Mouse (Mus musculus) heart, embryonic 16.5 days (tissue): ENCODE results near the gene Nrde2. TPM values are rescaled to one million over a fixed set of nuclear protein-coding genes. Genes with fewer than 3 reads are reported as not detected.
"Not testable (repeated sequence)": the region's sequence is repeated elsewhere in the genome, so short reads cannot be mapped to it uniquely, and the experiment has no call there.

Experiments
- ATAC-seq: fragments of 200-750 bp; cut with Nextera tagmentation; replicated peaks from 2 replicates; pipeline ENCODE4 v1.8.0; 2017; ENCODE audit warnings: moderate number of reproducible peaks; ENCODE audit not compliant: insufficient read depth, low FRiP score; ENCODE audit errors: extremely low read depth
- H3K27ac ChIP-seq: fragments of 300-500 bp; sonication (generic); 2 replicates; pipeline ENCODE4 v1.5.1; 2014; ENCODE audit warnings: mild to moderate bottlenecking, low read length, control low read depth, moderate library complexity
- H3K27me3 ChIP-seq: fragments of 300-500 bp; sonication (generic); 2 replicates; pipeline ENCODE4 v1.6.1; 2014; ENCODE audit warnings: low read length, mixed read lengths; ENCODE audit not compliant: control insufficient read depth, insufficient read depth
- H3K36me3 ChIP-seq: fragments of 300-500 bp; sonication (generic); 2 replicates; pipeline ENCODE4 v1.6.1; 2014; ENCODE audit not compliant: control insufficient read depth, insufficient read depth
- H3K4me1 ChIP-seq: fragments of 300-500 bp; sonication (generic); 2 replicates; pipeline ENCODE4 v1.6.1; 2014; ENCODE audit warnings: low read length, mixed read lengths; ENCODE audit not compliant: control insufficient read depth, insufficient read depth
- H3K4me2 ChIP-seq: fragments of 300-500 bp; sonication (generic); 2 replicates; pipeline ENCODE4 v1.6.1; 2014; ENCODE audit warnings: low read depth, mild to moderate bottlenecking, control low read depth, low read length
- H3K4me3 ChIP-seq: fragments of 300-500 bp; sonication (generic); 2 replicates; pipeline ENCODE4 v1.5.1; 2014; ENCODE audit warnings: mild to moderate bottlenecking, control low read depth, low read length
- H3K9ac ChIP-seq: fragments of 300-500 bp; sonication (generic); 2 replicates; pipeline ENCODE4 v1.6.1; 2014; ENCODE audit warnings: low read length, control low read depth
- H3K9me3 ChIP-seq: fragments of 300-500 bp; sonication (generic); replicated peaks from 2 replicates; pipeline ENCODE4 v1.6.1; 2016; ENCODE audit warnings: low read length; ENCODE audit not compliant: control insufficient read depth
- WGBS: fragments of 180-500 bp; shearing (Covaris S2); extraction: QIAGEN DNeasy Blood & Tissue Kit; methylation state at CpG from one replicate; pipeline ENCODE4 v1.1.7; 2014; 5-methylcytosine and 5-hydroxymethylcytosine counted together
- polyA plus RNA-seq: library from polyadenylated mRNA; unstranded; fragments of >200 nt; fragmentation: Nextera tagmentation; extraction: Ambion mirVana; gene quantifications from 2 replicates; pipeline ENCODE4 v1.2.1, GENCODE M21; 2015

Nrde2 gene
- polyA plus RNA-seq, 1 experiment from 2014 or later, result 9.8 TPM

DNA sequence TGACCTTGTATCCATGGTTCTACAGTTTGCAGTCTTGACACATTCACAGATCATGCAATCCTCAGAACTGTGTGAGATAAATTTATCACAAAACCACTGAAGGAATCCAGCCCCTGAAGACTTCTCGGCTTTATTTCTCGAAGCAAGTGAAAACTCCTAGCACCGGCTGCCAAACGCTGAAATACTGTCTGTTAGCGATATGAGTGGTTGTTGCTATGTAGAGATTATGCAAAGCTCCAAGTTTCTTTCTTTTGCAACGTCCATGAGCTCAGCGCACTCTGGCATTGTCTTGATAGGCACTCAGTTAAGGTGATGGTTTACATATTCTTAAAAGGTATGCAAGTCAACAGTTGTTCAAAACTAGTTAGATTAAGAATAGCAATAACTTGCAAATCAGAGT is 26.4 kb upstream of the Nrde2 start:
- no peak for ATAC-seq
- Histone ChIP-seq H3K4me1 (peaks cover 8% of the 10 kb centered on the region; the same call in 1 of the 2 replicates), H3K9me3 (peaks cover 3% of the 10 kb centered on the region; the same call in 1 of the 2 replicates), H3K4me2 (no peak overlapping the region), H3K27me3 (no peaks in the 10 kb centered on the region), H3K9ac (no peak overlapping the region), H3K36me3 (no peaks in the 10 kb centered on the region), H3K27ac (0 out of 2 replicates have a peak overlapping the region, but pooled peaks have one; percentile 21), H3K4me3 (no peak overlapping the region)
- WGBS, result 66% methylated on average over 7 of the region's 7 CpGs

DNA sequence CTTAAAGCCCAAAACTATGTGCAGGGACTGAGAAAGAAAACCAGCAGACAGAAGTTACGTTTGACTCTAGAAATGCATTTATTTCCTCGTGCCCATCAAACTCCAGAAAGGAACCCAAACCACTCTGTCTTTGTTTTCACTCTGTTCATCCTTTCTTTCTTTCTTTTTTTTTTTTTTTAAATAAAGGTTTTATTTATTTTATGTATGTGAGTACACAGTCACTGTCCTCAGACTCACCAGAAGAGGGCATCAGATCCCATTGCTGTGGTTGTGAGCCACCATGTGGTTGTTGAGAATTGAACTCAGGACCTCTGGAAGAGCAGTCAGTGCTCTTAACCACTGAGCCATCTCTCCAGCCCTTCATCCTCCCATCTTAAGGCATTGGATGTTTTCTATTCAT is 25.5 kb upstream of the Nrde2 start:
- not testable (repeated sequence) for H3K27me3 ChIP-seq, H3K4me3 ChIP-seq, H3K9me3 ChIP-seq, H3K4me1 ChIP-seq, H3K36me3 ChIP-seq, H3K4me2 ChIP-seq, H3K27ac ChIP-seq, H3K9ac ChIP-seq, ATAC-seq
- WGBS, result 82% methylated on average over 2 of the region's 2 CpGs

GRCm38 (mm10) chr12:100183970-100184369 is 24.5 kb upstream of the Nrde2 start:
- ATAC-seq, result no peak
- Histone ChIP-seq H3K4me3 (no peak overlapping the region), H3K4me2 (no peak overlapping the region), H3K9me3 (peaks cover 3% of the 10 kb centered on the region; the same call in 1 of the 2 replicates), H3K4me1 (peaks cover 8% of the 10 kb centered on the region; the same call in 1 of the 2 replicates), H3K9ac (no peak overlapping the region), H3K36me3 (no peaks in the 10 kb centered on the region), H3K27ac (no peak overlapping the region), H3K27me3 (no peaks in the 10 kb centered on the region)
- 58% methylated on average over 5 of the region's 5 CpGs for WGBS

GRCm38 (mm10) chr12:100182676-100183075 is 23.2 kb upstream of the Nrde2 start:
- Histone ChIP-seq H3K4me3 (no peak overlapping the region), H3K36me3 (no peaks in the 10 kb centered on the region), H3K4me2 (no peak overlapping the region), H3K9ac (no peak overlapping the region), H3K27me3 (no peaks in the 10 kb centered on the region), H3K4me1 (peaks cover 8% of the 10 kb centered on the region; the same call in 1 of the 2 replicates), H3K27ac (no peak overlapping the region), H3K9me3 (peaks cover 3% of the 10 kb centered on the region; the same call in 1 of the 2 replicates)
- ATAC-seq, result no peak
- WGBS, result 79% methylated on average over 2 of the region's 2 CpGs

DNA sequence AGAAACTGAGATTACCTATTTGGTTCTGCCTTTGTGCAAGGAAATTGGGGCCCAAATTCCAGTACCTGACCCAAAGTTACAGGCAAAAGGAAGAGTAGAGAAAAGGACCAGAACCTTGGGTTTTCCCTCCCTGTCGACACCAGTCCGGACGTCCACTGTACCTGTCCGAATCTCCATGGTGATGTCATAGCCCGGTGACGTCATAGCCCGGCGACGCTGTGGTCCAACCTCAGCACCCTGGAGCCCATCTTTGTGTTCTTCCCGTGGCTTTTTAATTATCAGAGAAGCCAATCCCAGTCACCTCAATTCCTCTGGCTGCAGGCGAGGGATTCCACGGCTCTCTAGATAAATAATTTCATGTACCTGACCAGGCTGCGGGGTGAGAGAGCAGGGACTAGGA is 21.3 kb upstream of the Nrde2 start:
- 0 out of 2 replicates have a peak, but pooled peaks cover 2% of the 10 kb centered on the region for H3K4me1 ChIP-seq
- no peaks in the 10 kb centered on the region for H3K36me3 ChIP-seq
- no peak overlapping the region for H3K9ac ChIP-seq
- H3K9me3 ChIP-seq, result peaks cover 3% of the 10 kb centered on the region; the same call in 1 of the 2 replicates
- H3K4me3 ChIP-seq, result no peak overlapping the region
- H3K27me3 ChIP-seq, result no peaks in the 10 kb centered on the region
- ATAC-seq, result no peak
- no peak overlapping the region for H3K27ac ChIP-seq
- WGBS, result 86% methylated on average over 13 of the region's 13 CpGs
- H3K4me2 ChIP-seq, result no peak overlapping the region

- Histone ChIP-seq H3K9ac (no peak overlapping the region), H3K4me1 (no peaks in the 10 kb centered on the region), H3K27ac (no peak overlapping the region), H3K27me3 (no peaks in the 10 kb centered on the region), H3K4me2 (no peak overlapping the region), H3K36me3 (no peaks in the 10 kb centered on the region), H3K9me3 (peaks cover 3% of the 10 kb centered on the region; the same call in 1 of the 2 replicates), H3K4me3 (no peak overlapping the region)
- ATAC-seq, result no peak
- WGBS, result 43% methylated on average over 6 of the region's 6 CpGs
Observed at GRCm38 (mm10) chr12:100178898-100179440, 19.5 kb upstream of the Nrde2 start.

- Histone ChIP-seq H3K27ac (no peak overlapping the region), H3K27me3 (no peaks in the 10 kb centered on the region), H3K4me3 (no peak overlapping the region), H3K36me3 (no peaks in the 10 kb centered on the region), H3K4me2 (no peak overlapping the region), H3K9ac (no peak overlapping the region), H3K9me3 (no peaks in the 10 kb centered on the region), H3K4me1 (no peaks in the 10 kb centered on the region)
- WGBS, result 73% methylated on average over 11 of the region's 11 CpGs
- ATAC-seq, result no peak
Observed at GRCm38 (mm10) chr12:100176469-100177056, 17.1 kb upstream of the Nrde2 start.

DNA sequence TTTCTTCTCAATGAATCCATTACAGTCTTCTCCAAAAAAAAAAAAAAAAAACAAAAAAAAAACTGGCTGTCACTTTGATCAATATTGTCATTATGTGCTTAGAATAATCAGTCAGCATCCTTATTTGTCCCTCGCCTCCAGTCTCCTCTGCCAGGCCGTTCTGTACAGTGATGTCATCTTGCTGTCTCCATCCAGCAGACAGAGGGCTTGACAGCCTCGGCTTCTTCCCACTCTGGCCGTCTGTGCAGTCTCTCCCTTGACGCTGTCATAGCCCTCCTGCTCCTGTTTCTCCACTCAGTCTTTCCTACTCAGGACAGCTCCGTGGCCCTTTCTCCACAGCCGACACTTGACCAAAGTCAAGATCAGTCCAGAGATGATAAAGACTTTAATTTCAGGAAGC is 13.0 kb upstream of the Nrde2 start:
- Histone ChIP-seq H3K4me1 (peaks cover 9% of the 10 kb centered on the region), H3K27ac (no peak overlapping the region), H3K9ac (no peak overlapping the region), H3K27me3 (no peaks in the 10 kb centered on the region), H3K9me3 (no peaks in the 10 kb centered on the region), H3K4me3 (no peak overlapping the region), H3K4me2 (no peak overlapping the region), H3K36me3 (no peaks in the 10 kb centered on the region)
- 44% methylated on average over 7 of the region's 7 CpGs for WGBS
- ATAC-seq, result no peak

DNA sequence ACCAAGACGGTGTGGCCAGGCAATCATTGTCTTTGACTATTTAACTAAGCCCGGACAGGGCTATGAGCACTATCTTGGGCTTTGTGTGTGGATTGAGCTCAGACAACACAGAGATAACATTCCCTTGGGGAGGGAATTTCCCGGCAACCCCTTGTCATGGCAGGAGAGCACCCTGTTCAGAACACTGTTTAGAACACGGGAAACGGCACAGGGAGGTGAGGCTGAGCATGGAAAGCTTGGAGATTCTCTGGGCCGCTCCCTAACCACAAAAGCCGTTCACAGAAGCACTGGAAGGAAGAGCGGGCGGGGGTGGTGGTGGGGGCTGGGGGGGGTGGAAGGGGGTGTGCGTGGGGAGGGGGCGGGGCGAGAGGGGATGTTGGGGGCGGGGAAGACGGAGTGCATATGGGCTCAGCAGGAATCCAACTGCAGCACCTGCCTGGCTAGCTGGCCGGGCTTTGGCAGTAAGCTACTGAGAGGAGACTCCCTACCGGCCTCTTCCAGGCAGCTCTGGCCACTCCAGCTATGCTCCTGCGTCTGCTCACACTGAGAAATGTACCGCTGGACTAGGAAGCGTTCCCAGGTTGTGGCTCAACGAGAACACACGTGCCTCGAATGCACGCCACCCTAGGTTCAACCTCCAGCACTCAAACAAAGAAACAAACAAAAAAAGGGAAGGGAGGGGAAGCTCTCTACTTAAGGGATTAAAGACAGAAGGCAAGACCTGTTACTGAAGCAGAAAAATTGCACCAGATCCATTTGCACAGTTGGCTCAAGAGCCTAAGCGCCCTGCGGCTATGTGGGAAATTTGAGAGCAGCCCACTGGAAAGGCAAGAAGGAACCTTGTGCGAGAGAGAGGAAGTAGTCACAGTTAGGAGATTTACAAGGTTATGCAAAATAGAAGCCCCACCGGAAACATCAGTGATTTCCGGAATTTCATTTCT is 8.7 kb upstream of the Nrde2 start:
- Histone ChIP-seq H3K4me3 (peak overlapping the region; percentile 37), H3K27ac (peak overlapping the region; percentile 67), H3K9me3 (no peaks in the 10 kb centered on the region), H3K4me1 (peaks cover 9% of the 10 kb centered on the region), H3K9ac (peak overlapping the region; percentile 52), H3K36me3 (no peaks in the 10 kb centered on the region), H3K27me3 (no peaks in the 10 kb centered on the region), H3K4me2 (peak overlapping the region; percentile 69)
- ATAC-seq, result peak; percentile 59
- 12% methylated on average over 28 of the region's 28 CpGs for WGBS
